Mouse (Mus musculus): ENCODE data around the gene Unc5b. TPM values are rescaled to one million over a fixed set of nuclear protein-coding genes. Genes with fewer than 3 reads are reported as not detected.
"Not testable (repeated sequence)": the region's sequence is repeated elsewhere in the genome, so short reads cannot be mapped to it uniquely, and the experiment has no call there.

Unc5b gene
- 2.3 TPM in 2 replicates for polyA plus RNA-seq (2014; fragmentation: Nextera tagmentation; extraction: Ambion mirVana)

DNA sequence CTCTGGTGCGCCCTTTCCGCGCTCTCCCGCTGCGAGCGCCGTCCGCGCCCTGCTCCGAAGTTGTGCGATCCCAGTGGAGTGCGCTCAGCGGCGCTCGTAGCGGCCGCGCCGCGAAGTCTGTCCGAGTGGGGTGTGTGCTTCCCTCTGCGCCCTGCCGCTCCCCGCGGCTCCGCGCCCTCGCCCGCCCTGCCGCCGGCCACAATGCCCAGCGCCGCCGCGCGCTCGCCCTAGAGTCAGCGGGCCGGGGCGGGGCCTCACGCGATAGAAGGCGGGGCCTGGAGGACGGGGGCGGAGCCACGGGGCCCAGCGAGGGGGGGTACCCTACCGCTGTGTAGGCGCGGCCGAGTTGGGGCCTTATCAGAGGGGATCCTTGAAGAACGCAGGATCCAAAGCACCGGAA lies at the start of gene Unc5b:
Gene Unc5b, minus strand, starts transcription at position 203 of the 400 bp plus-strand sequence.
- peak; percentile 93 for DNase-seq (ENCODE audit: low spot score)
- under 1% methylated on average over 53 of the region's 53 CpGs for WGBS
- Histone ChIP-seq H3K27me3 (ENCODE audit: control insufficient read depth, insufficient read depth, low read length) (peaks cover 76% of the 10 kb centered on the region), H3K4me1 (replicated peaks; ENCODE audit: control insufficient read depth, insufficient read depth, low read length) (peaks cover 10% of the 10 kb centered on the region), H3K4me3 (ENCODE audit: low read depth, low read length) (peak within 1 kb of the TSS; percentile 62), H3K9me3 (ENCODE audit: control insufficient read depth, low read length) (no peaks in the 10 kb centered on the region), H3K4me2 (replicated peaks; ENCODE audit: low read depth, low read length) (peak within 1 kb of the TSS; percentile 98), H3K27ac (ENCODE audit: low read depth, low read length) (no peak within 1 kb of the TSS), H3K9ac (ENCODE audit: low read depth, low read length) (peak within 1 kb of the TSS; percentile 61), H3K36me3 (ENCODE audit: control insufficient read depth, insufficient read depth, low read length) (no peaks in the 10 kb centered on the region)
- ATAC-seq (ENCODE audit: low FRiP score), result peak; percentile 87

DNA sequence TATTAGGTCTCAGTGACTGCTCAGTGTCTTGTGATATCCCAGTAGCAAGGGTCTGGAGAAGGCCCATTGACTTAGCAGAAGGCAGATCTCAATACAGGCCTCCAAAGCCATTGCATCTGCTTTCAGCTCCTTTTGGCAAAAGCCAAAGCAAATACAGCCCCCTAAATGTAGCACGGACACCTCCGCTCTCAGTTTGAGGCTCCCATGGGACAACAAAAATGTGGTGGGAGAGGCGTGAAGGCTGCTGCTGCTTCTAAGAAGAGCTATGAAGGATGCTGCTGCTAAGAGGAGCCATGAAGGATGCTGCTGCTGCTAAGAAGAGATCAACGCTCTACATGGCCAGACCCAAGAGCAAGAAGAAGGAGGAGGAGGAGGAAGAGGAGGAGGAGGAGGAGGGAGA lies 48.4 kb upstream of the Unc5b start:
- H3K36me3 ChIP-seq (ENCODE audit: control insufficient read depth, insufficient read depth, low read length), result no peaks in the 10 kb centered on the region
- H3K27ac ChIP-seq (ENCODE audit: low read depth, low read length), result no peak overlapping the region
- ATAC-seq (ENCODE audit: low FRiP score) (no peak), DNase-seq (ENCODE audit: low spot score) (no peak)
- H3K9ac ChIP-seq (ENCODE audit: low read depth, low read length), result no peak overlapping the region
- no peak overlapping the region for H3K4me3 ChIP-seq (ENCODE audit: low read depth, low read length)
- no peaks in the 10 kb centered on the region for H3K27me3 ChIP-seq (ENCODE audit: control insufficient read depth, insufficient read depth, low read length)
- H3K4me2 ChIP-seq (replicated peaks; ENCODE audit: low read depth, low read length), result no peak overlapping the region
- H3K9me3 ChIP-seq (ENCODE audit: control insufficient read depth, low read length), result no peaks in the 10 kb centered on the region
- no peaks in the 10 kb centered on the region for H3K4me1 ChIP-seq (replicated peaks; ENCODE audit: control insufficient read depth, insufficient read depth, low read length)
- 88% methylated on average over 4 of the region's 4 CpGs for WGBS

- H3K9me3 ChIP-seq (ENCODE audit: control insufficient read depth, low read length), result no peaks in the 10 kb centered on the region
- WGBS, result 88% methylated on average over 5 of the region's 5 CpGs
- H3K27ac ChIP-seq (ENCODE audit: low read depth, low read length), result no peak overlapping the region
- ATAC-seq (ENCODE audit: low FRiP score) (no peak), DNase-seq (ENCODE audit: low spot score) (no peak)
- H3K4me3 ChIP-seq (ENCODE audit: low read depth, low read length), result no peak overlapping the region
- H3K4me2 ChIP-seq (replicated peaks; ENCODE audit: low read depth, low read length), result no peak overlapping the region
- H3K4me1 ChIP-seq (replicated peaks; ENCODE audit: control insufficient read depth, insufficient read depth, low read length), result no peaks in the 10 kb centered on the region
- H3K27me3 ChIP-seq (ENCODE audit: control insufficient read depth, insufficient read depth, low read length), result no peaks in the 10 kb centered on the region
- no peaks in the 10 kb centered on the region for H3K36me3 ChIP-seq (ENCODE audit: control insufficient read depth, insufficient read depth, low read length)
- no peak overlapping the region for H3K9ac ChIP-seq (ENCODE audit: low read depth, low read length)
Measured at GRCm38 (mm10) chr10:60877075-60877474, 45.7 kb upstream of the Unc5b start.

- Histone ChIP-seq H3K36me3 (ENCODE audit: control insufficient read depth, insufficient read depth, low read length) (no peaks in the 10 kb centered on the region), H3K27ac (ENCODE audit: low read depth, low read length) (no peak overlapping the region), H3K9me3 (ENCODE audit: control insufficient read depth, low read length) (no peaks in the 10 kb centered on the region), H3K4me1 (replicated peaks; ENCODE audit: control insufficient read depth, insufficient read depth, low read length) (no peaks in the 10 kb centered on the region), H3K4me2 (replicated peaks; ENCODE audit: low read depth, low read length) (no peak overlapping the region), H3K9ac (ENCODE audit: low read depth, low read length) (no peak overlapping the region), H3K4me3 (ENCODE audit: low read depth, low read length) (no peak overlapping the region), H3K27me3 (ENCODE audit: control insufficient read depth, insufficient read depth, low read length) (no peaks in the 10 kb centered on the region)
- DNase-seq (ENCODE audit: low spot score), result no peak
- WGBS, result 92% methylated on average over 1 of the region's 1 CpGs
- ATAC-seq (ENCODE audit: low FRiP score), result no peak
Measured at GRCm38 (mm10) chr10:60875011-60875410, 43.6 kb upstream of the Unc5b start.

GRCm38 (mm10) chr10:60863318-60863717 lies 31.9 kb upstream of the Unc5b start:
- Histone ChIP-seq H3K4me2 (replicated peaks; ENCODE audit: low read depth, low read length) (no peak overlapping the region), H3K27me3 (ENCODE audit: control insufficient read depth, insufficient read depth, low read length) (no peaks in the 10 kb centered on the region), H3K27ac (ENCODE audit: low read depth, low read length) (no peak overlapping the region), H3K4me3 (ENCODE audit: low read depth, low read length) (no peak overlapping the region), H3K4me1 (replicated peaks; ENCODE audit: control insufficient read depth, insufficient read depth, low read length) (no peaks in the 10 kb centered on the region), H3K36me3 (ENCODE audit: control insufficient read depth, insufficient read depth, low read length) (no peaks in the 10 kb centered on the region), H3K9ac (ENCODE audit: low read depth, low read length) (no peak overlapping the region), H3K9me3 (ENCODE audit: control insufficient read depth, low read length) (no peaks in the 10 kb centered on the region)
- DNase-seq (ENCODE audit: low spot score), result no peak
- 81% methylated on average over 6 of the region's 6 CpGs for WGBS
- ATAC-seq (ENCODE audit: low FRiP score), result no peak

- H3K27ac ChIP-seq (ENCODE audit: low read depth, low read length), result no peak overlapping the region
- H3K36me3 ChIP-seq (ENCODE audit: control insufficient read depth, insufficient read depth, low read length), result no peaks in the 10 kb centered on the region
- no peak overlapping the region for H3K9ac ChIP-seq (ENCODE audit: low read depth, low read length)
- no peaks in the 10 kb centered on the region for H3K4me1 ChIP-seq (replicated peaks; ENCODE audit: control insufficient read depth, insufficient read depth, low read length)
- no peak overlapping the region for H3K4me3 ChIP-seq (ENCODE audit: low read depth, low read length)
- H3K4me2 ChIP-seq (replicated peaks; ENCODE audit: low read depth, low read length), result no peak overlapping the region
- no peaks in the 10 kb centered on the region for H3K9me3 ChIP-seq (ENCODE audit: control insufficient read depth, low read length)
- WGBS, result 70% methylated on average over 25 of the region's 25 CpGs
- ATAC-seq (ENCODE audit: low FRiP score) (no peak), DNase-seq (ENCODE audit: low spot score) (no peak)
- H3K27me3 ChIP-seq (ENCODE audit: control insufficient read depth, insufficient read depth, low read length), result no peaks in the 10 kb centered on the region
Measured at GRCm38 (mm10) chr10:60862477-60863293, 31.3 kb upstream of the Unc5b start.

DNA sequence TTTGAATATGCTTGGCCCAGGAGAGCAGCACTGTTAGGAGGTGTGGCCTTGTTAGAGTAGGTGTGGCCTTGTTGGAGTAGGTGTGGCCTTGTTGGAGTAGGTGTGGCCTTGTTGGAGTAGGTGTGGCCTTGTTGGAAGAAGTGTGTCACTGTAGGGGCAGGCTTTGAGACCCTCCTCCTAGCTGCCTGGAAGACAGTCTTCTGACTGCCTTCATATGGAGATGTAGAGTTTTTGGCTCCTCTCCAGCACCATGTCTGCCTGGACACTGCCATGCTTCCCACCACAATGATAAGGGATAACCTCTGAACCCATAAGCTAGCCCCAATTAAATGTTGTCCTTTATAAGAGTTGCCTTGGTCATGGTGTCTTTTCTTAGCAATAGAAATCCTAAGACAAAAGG lies 13.9 kb upstream of the Unc5b start:
- H3K9me3 ChIP-seq (ENCODE audit: control insufficient read depth, low read length); DNase-seq (ENCODE audit: low spot score); H3K4me1 ChIP-seq (replicated peaks; ENCODE audit: control insufficient read depth, insufficient read depth, low read length); H3K27me3 ChIP-seq (ENCODE audit: control insufficient read depth, insufficient read depth, low read length); H3K4me3 ChIP-seq (ENCODE audit: low read depth, low read length); H3K36me3 ChIP-seq (ENCODE audit: control insufficient read depth, insufficient read depth, low read length); H3K9ac ChIP-seq (ENCODE audit: low read depth, low read length); ATAC-seq (ENCODE audit: low FRiP score); H3K27ac ChIP-seq (ENCODE audit: low read depth, low read length); H3K4me2 ChIP-seq (replicated peaks; ENCODE audit: low read depth, low read length): not testable (repeated sequence)

DNA sequence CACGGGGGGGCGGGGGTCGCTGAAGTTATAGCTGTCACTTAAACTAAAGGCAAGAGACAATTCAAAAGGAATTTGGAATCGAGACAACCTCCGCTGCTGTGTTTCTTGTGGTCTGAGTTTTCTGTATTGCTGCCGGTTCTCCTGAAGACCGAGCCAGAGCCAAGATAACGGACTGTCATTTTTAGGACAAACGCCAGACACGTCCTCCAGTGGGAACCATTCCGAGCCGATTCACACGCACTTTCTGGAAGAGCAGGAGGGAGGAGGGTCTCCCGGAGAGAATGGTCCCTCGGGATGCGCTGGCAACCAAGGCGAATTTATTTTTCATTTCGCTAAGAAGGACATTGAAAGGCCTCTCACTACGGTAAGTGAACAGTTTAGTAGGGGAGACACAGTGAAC lies 7.4 kb upstream of the Unc5b start:
- WGBS, result 79% methylated on average over 19 of the region's 19 CpGs
- Histone ChIP-seq H3K9me3 (ENCODE audit: control insufficient read depth, low read length) (no peaks in the 10 kb centered on the region), H3K27ac (ENCODE audit: low read depth, low read length) (no peak overlapping the region), H3K9ac (ENCODE audit: low read depth, low read length) (no peak overlapping the region), H3K4me3 (ENCODE audit: low read depth, low read length) (no peak overlapping the region), H3K4me1 (replicated peaks; ENCODE audit: control insufficient read depth, insufficient read depth, low read length) (no peaks in the 10 kb centered on the region), H3K27me3 (ENCODE audit: control insufficient read depth, insufficient read depth, low read length) (peaks cover 12% of the 10 kb centered on the region), H3K36me3 (ENCODE audit: control insufficient read depth, insufficient read depth, low read length) (no peaks in the 10 kb centered on the region), H3K4me2 (replicated peaks; ENCODE audit: low read depth, low read length) (no peak overlapping the region)
- DNase-seq (ENCODE audit: low spot score) (no peak), ATAC-seq (ENCODE audit: low FRiP score) (no peak)

- Histone ChIP-seq H3K9ac (ENCODE audit: low read depth, low read length) (no peak overlapping the region), H3K27ac (ENCODE audit: low read depth, low read length) (no peak overlapping the region), H3K4me1 (replicated peaks; ENCODE audit: control insufficient read depth, insufficient read depth, low read length) (peaks cover 3% of the 10 kb centered on the region; the same call in 1 of the 2 replicates), H3K4me2 (replicated peaks; ENCODE audit: low read depth, low read length) (no peak overlapping the region), H3K27me3 (ENCODE audit: control insufficient read depth, insufficient read depth, low read length) (peaks cover 41% of the 10 kb centered on the region), H3K36me3 (ENCODE audit: control insufficient read depth, insufficient read depth, low read length) (no peaks in the 10 kb centered on the region), H3K9me3 (ENCODE audit: control insufficient read depth, low read length) (no peaks in the 10 kb centered on the region), H3K4me3 (ENCODE audit: low read depth, low read length) (no peak overlapping the region)
- peak; percentile 89 for DNase-seq (ENCODE audit: low spot score)
- 3% methylated on average over 13 of the region's 13 CpGs for whole genome bisulfite sequencing
- no peak for ATAC-seq (ENCODE audit: low FRiP score)
Measured at GRCm38 (mm10) chr10:60834949-60835348, 3.6 kb upstream of the Unc5b start.

Data from hindbrain, embryonic 11.5 days (tissue).